Mouse (Mus musculus): Measurements from ENCODE around the gene Gm17949. TPM values are rescaled to one million over a fixed set of nuclear protein-coding genes. Genes with fewer than 3 reads are reported as not detected.
"Not testable (repeated sequence)": the region's sequence is repeated elsewhere in the genome, so short reads cannot be mapped to it uniquely, and the experiment has no call there.

Gm17949 gene
- total RNA-seq, 2 experiments from 2014 or later, result not detected

DNA sequence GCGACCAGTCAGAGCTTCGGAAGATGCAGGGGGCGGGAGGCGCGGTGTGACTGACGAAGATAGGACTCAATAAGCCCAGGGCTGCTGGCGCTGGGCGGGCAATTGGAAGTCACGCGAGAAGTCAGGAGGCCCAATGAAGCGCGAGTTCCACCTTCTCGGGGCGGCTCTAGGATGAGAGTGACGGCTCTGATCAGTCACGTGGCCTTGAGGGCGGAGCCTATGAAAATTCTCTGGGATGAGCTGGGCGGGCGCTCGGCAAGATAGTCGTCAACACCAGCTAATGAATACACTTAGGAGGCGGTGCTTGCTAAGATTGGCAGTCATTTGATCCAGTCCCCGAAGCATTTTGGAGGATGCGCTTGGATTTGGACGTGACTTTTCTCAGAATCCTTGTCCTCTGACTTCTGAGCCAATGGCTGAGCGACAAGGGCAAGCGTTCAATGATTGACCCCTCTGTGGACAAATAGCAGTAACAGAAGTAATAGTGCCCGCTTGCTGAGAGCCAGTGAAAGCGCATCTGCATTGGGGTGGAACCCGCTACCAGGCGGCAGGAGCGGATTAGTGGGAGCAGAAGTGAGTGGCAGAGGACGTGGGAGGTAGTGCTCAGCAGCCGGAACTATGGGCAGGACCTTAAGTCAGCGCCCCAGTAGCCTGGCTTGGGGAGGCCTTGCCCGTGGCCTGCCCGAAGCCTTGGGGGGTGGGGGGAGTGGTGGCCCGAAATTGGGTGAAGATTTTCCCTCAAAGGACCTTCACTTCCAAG, 20.6 kb downstream of the Gm17949 start:
- intact Hi-C loops (cut with DNase I), result loop anchor here (2.0 to 5.0 kb wide), 2 partner anchors 19 to 940 kb away; no protein-coding TSS in a partner anchor
- DNase-seq, result peak; percentile 98 to 99

DNA sequence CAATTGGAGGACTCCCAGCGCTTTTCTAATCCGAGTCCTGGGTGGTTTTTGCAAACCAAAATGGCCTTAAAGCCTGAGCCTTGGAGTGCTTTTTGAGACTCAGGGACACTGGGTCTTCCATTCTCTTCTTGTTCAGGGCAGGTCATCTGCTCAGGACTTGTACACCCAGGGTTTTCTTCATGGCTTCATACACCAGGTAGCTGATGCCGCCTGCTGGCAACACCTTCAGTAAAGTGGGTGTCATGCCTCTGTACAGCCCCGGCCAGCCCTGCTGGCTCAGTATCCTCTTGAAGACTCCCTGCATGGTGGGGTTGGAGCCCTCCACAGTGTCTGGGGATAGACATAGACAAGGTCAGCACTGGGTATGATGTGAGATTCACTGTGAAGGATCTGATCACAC, 21.6 kb downstream of the Gm17949 start:
- no peak for DNase-seq
- intact Hi-C loops (cut with DNase I), result loop anchor here (5.0 kb wide), 1 partner anchor 941 kb away; no protein-coding TSS in a partner anchor

DNA sequence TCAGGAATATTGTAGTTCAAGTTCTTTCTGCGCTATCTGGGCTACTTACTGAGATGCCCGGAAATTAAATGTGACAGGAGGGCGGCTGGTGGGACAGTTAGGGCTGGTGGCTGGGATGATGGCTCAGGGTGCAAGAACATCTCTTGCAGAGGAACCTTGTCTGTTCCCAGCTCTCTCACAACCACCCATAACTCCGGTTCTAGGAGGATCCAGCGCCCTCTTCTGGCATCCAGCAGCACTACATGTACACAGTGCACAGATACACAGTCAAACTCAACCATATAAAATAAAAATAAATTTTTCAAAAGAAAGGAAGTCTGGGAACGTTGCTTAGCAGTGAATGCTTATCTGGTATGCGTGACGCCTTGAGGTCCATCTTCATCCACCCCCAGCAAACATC, 27.7 kb downstream of the Gm17949 start:
- intact Hi-C loops (cut with DNase I), result no loop called here
- no peak for DNase-seq

DNA sequence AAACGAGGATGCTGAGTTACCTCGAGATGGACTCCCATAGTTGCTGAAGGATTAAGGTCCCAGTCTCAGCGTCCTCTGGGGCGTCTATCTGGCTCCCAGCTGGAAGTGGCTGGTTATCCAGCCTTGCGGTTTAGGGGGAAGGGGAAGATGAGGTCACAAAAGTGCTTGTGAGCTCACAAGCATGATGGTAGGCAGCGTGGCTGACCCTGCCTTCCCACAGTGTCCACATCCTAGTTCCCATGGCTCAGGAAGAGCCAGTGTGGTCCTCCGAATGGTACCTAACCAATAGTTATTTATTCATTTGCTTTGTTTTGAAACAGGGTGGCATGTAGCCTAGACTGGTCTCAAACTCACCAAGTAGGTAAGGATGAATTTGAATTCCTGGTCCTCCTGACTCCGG, 30.3 kb downstream of the Gm17949 start, which contains the start of gene Slc25a41:
Gene Slc25a41 (minus strand): TSS at position 101 of the 400 bp plus-strand sequence.
- intact Hi-C loops (cut with DNase I), result no loop called here
- no peak for DNase-seq

DNA sequence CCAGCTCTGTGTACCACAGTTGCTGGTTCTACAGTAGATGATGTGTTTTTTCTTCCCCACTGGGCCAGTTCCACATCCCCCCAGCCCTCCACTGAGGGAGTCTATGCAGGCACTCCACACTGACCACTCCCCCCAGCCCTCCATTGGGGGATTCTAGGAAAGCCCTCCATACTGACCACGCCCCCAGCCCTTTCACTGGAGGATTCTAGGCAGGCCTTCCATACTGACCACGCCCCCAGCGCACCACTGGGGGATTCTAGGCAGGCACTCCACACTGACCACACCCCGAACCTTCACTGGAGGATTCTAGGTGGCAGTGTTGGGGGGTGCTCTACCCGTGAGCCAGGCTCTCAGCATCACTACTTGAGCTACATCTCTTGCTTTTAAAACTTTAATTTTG, 36.1 kb downstream of the Gm17949 start:
- no peak for DNase-seq

DNA sequence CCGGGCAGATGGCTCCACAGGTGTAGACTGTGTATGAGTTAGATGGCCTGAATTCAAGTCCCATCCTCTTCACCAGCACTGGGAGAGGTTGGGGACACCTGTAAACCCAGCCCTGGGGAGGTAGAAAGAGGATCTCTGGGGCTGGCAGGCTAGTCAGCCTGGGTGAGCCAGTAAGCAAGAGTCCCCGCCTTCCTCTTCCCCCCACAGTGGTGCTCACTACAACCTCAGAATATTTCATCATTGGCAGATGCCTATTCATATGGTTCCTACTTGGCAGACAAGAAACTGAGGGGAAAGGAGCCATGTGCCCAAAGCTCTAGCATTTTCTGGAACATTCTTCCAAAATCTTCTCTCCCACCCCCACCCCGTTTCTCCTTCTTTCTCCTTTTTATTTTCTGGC, 37.5 kb downstream of the Gm17949 start:
- intact Hi-C loops (cut with DNase I), result no loop called here
- DNase-seq, result no peak

More for the DNA sequence above, 36.1 kb downstream of the Gm17949 start:
- intact Hi-C loops (cut with DNase I), result no loop called here

DNA sequence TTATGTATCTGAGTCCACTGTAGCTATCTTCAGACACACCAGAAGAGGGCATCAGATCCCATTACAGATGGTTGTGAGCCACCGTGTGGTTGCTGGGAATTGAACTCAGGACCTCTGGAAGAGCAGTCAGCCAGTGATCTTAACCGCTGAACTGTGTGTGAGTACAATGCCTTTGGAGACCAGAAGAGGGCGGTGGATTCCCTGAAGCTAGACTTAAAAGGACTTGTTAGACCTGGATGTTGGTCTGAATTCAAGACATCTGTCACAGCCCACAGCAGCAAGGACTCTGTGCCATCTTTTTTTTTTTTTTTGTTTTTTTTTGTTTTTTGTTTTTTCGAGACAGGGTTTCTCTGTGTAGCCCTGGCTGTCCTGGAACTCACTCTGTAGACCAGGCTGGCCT, 40.4 kb downstream of the Gm17949 start:
- intact Hi-C loops (cut with DNase I), result not testable (repeated sequence)

DNA sequence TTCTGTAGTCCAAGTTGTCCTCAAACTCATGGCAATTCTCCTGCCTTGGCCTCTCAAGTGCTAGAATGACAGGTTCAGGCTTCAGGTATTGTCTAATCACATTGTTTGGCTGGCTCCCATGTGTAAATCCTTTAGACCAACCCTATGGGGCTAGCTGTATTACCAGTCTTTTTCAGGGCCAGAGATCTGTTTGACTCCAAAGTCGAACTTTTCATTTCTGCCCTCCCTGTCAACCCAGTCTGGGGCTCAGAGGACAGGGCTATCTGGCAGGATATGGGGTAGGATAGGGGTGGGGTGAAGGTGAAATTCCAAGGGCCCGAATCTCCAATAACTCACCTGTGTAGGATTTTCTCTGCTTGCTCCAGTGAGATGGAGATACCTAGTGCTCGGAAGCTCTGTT, 45.0 kb downstream of the Gm17949 start:
- intact Hi-C loops (cut with DNase I), result loop anchor here (5.0 kb wide), 1 partner anchor 229 kb away; no protein-coding TSS in a partner anchor
- no peak for DNase-seq

More for the DNA sequence above, 40.4 kb downstream of the Gm17949 start:
- not testable (repeated sequence) for DNase-seq

DNA sequence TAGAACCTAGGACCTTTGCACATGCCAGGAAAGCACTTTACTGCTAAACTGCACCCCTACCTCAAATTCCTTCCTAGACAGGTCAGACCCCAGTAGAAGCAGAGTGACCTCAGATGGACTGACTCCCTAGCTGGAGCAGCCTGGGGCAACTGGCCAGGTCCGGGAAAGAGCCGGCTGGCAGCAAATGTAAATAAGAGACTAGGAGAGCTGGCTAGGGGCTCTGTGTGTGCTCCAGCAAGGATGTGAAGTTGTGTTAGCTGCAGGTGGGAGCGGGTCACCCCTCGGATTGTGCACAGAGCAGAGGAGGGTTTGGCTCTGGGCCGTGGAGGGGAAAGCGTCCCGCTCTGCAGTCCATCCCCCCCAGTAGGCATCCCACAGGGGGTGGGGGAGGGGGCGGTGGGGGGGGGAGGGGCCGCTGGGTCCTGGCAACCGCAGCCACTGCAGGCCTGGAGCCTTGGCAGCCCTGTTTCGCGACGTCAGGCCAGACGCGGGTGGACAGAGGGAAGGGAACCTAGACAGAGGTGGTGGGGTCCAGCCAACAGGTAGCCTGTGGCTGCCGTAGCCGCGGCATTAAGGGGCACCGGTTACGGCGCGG, 47.7 kb downstream of the Gm17949 start, which contains the start of gene Crb3:
Gene Crb3 (plus strand): TSS at position 215 of the 595 bp plus-strand sequence.
- DNase-seq, result peak; percentile 27 to 31
- intact Hi-C loops (cut with DNase I), result loop anchor here (5.0 kb wide), 1 partner anchor 232 kb away; no protein-coding TSS in a partner anchor

DNA sequence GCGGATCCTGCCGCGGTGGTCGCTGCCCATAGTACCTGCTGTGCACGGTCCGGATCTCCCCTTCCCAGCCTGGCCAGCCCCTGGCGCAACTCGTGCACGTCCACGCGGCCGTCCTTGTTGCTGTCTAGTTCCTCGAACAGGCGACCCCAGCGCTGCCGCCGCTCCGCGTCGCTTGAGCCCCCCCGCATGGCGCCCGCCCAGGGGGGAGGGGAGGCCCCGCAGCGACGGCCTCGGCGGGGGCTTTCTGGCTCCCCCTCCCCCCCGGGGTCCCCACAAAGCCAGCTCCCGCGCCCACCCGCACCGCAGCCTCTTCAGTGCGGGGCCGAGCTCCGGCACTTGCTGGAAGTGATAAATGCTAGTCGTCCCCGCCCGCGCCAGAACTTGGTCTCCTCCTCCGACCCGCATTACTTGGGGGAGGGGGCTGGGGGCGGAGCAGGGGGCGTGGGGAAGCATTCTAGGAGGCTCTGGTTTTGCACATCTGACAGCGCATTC, 48.3 kb downstream of the Gm17949 start, which contains the start of gene Slc25a23:
Gene Slc25a23 (minus strand): TSS at position 378 of the 492 bp plus-strand sequence.
- intact Hi-C loops (cut with DNase I), result loop anchor here (5.0 kb wide), 1 partner anchor 232 kb away; no protein-coding TSS in a partner anchor
- peak; percentile 45 to 48 for DNase-seq

DNA sequence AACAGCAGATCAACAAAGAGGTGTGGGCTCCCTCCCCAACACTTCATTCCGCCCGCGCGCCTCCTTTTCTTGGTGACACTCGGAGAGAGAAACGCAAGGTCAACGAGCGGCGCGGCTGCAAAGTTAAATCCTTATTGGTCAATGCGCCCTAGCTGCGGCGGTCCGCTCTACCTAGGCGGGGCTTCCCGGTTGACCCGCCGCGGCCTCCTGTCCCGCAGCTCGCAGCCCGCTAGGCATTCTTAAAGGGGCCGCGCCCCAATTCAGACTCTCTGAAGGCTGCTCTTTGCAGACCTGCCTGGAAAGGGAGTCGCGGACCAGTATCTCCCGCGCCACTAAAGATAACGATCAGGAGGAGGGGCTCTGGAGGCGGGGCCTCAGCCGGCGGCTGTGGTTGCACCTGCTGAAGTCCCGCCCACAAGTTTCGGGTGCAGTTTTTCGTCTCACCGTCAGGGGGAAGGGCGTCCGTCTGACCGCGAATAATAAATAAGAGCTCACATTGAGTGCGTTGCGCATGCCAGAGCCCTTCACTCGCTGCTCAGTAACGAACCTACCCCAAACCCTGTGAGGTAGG, 49.0 kb downstream of the Gm17949 start:
- DNase-seq, result peak; percentile 90 to 94
- intact Hi-C loops (cut with DNase I), result loop anchor here (5.0 to 10.0 kb wide), 2 partner anchors 63 to 104 kb away; partner anchors contain the start of gene Alkbh7

DNA sequence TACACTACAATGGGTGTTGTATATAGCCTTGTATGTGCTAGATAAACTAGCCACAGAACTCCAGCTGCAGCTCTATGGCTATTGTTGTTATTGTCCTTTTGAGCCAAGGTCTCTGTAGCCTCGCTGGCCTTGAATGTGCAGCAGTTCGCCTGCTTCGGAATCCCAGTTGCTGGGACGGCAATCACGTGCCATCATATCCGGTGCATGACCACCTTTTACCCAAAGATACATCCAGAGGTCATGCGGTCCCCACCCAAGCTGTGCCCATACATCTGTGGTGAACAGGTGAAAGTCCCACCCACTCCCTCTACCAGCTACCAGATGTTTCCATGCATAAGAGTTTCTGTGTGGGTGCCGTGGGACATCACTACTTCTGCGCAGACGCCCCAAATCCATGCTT, 49.8 kb downstream of the Gm17949 start:
- DNase-seq, result no peak
- intact Hi-C loops (cut with DNase I), result loop anchor here (5.0 to 10.0 kb wide), 2 partner anchors 64 to 104 kb away; partner anchors contain the start of gene Alkbh7

DNA sequence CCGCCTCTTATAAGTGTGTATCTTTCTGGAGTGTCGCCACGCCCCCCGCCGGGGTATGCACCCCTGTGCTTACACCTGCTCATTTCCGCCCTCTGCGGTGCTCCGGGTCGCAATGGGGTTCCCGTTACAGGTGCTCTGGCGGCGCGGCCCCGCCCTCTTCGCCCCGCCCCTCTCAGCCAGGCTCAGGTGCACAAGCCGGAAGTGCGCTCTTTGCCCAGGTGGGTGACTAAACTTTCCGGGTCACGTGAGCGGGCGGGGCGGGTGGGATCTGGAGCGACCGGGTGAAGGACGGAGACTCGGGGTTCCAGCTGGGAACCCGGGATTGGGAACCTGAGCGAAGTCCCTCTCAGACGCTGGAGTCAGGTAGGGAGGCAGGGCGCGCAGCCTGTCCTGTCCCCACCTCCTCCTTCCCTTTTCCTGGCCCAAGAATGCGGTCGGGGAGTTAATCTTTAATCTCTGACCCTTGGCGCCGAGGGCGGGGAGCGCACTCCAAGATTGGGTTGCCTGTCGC, 50.8 kb downstream of the Gm17949 start:
- DNase-seq, result no peak
- intact Hi-C loops (cut with DNase I), result loop anchor here (5.0 to 10.0 kb wide), 2 partner anchors 65 to 103 kb away; partner anchors contain the start of gene Alkbh7

DNA sequence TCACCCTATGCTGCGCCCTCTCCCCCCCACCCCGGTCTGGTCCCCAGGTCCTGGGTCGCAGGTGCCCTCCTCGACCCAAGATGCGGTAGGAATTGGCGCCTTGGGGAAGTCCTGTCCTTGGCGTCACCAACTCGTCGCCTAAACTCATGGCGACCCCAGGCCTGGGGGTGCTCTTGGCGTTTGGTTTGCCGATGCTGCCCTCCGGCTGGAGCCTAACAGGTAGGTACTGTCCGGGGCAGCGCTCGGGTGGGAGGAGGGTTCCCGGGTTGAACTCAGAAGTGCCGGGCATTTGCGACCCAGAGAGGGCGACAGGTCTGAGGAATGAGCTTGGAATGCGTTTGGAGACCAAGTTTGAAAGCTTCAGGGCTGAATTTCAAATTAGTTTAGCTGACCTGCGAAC, 51.3 kb downstream of the Gm17949 start:
- no peak for DNase-seq
- intact Hi-C loops (cut with DNase I), result loop anchor here (5.0 to 10.0 kb wide), 2 partner anchors 65 to 102 kb away; partner anchors contain the start of gene Alkbh7

DNA sequence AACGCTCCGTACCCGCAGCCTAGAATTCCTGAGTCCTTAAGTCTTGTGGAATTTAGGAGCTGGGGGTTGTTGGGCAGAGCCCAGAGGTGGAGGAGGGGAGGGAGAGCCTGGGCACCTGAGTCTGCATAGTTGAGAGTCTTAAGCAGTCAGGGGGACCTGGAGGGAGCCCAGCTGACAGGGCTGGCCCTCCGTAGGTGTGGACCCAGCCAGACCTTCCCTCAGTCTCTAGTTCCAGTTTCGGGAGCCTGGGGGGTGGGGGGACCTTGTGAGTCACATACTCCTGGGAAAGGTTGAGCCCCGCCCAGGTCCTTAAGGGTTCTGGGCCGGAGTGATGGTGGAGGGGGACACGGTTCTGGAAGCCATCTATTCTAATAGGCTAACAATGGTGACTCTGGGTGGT, 51.8 kb downstream of the Gm17949 start:
- intact Hi-C loops (cut with DNase I), result loop anchor here (5.0 to 10.0 kb wide), 2 partner anchors 66 to 102 kb away; partner anchors contain the start of gene Alkbh7
- DNase-seq, result no peak

DNA sequence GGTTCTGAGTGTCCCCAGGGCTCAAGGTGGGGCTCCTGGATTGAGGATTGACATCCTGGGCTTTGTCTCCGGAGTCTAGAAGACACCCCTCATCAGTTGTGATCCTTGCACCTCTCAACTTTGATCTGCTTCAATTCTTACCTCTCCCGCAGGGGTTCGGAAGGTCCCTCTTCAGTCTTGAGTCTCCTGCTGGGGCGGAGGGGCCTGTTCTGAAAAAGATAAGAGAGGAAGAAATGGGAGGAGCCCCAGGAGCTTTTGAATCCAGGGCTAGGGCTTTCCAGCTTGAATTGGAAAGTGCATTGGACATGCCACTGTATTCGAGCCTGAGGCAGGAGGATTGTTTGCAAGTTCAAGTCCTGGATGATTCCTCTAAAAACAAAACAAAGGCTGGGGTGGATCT, 55.6 kb downstream of the Gm17949 start:
- intact Hi-C loops (cut with DNase I), result loop anchor here (10.0 kb wide), 1 partner anchor 98 kb away; no protein-coding TSS in a partner anchor
- DNase-seq, result no peak

DNA sequence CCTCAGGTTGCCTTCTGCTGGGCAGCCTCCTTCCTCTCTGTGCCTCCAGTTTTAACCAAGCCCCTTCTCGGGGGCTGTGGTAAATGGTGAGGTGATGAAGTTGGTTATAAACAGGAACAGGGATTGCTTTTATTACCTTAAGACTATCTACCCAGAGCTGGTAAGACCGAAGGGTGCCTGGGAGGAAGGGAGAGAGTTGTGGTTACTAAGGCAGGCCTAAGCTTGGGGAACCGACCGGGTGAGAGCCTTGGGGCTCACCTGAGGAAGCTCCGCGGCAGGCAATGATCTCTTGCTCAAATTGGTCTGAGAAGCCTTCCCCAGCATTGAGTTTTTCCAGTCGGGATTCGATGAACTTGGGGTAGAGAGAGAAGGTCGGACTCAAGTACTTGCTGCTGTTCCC, 59.0 kb downstream of the Gm17949 start:
- intact Hi-C loops (cut with DNase I), result no loop called here

DNA sequence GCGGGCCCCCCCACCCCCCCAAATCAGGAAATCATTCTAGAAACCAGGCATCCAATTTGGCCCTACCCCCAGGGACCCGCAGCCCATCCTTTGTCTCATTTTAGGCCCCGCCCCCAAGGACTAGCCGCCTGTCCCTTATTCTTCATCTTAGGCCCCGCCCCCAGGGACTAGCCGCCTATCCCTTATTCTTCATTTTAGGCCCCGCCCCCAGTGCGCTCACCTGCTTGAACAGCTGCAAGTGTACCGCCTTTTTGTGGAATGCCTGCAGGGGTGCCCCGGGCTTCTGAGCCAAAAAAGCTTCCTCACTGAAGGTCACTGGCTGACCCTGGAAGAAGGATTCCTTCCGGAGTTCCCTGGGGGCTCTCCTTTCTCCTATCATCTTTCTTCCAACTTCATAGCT, 59.4 kb downstream of the Gm17949 start:
- intact Hi-C loops (cut with DNase I), result no loop called here
- DNase-seq, result no peak

More for the DNA sequence above, 59.0 kb downstream of the Gm17949 start:
- DNase-seq, result no peak
